Mouse (Mus musculus): Measurements from ENCODE around the gene Plekhm3.

GRCm38 (mm10) chr1:64807766-64808165, 148.9 kb downstream of the Plekhm3 start:
- TF ChIP-seq CTCF (IDR thresholded peaks at IDR 0.05; ENCODE audit: low read depth) (no peak), EP300 (IDR thresholded peaks at IDR 0.05; ENCODE audit: low read depth) (no peak)

Data from liver, embryonic 14.5 days (tissue).